Mouse (Mus musculus) heart, embryonic 12.5 days (tissue): ENCODE data around the gene Ap1m2. TPM values are rescaled to one million over a fixed set of nuclear protein-coding genes. Genes with fewer than 3 reads are reported as not detected.

Experiments
- polyA plus RNA-seq: library from polyadenylated mRNA; unstranded; fragments of >200 nt; fragmentation: Nextera tagmentation; extraction: Ambion mirVana; gene quantifications from 2 replicates; pipeline ENCODE4 v1.2.1, GENCODE M21; 2016

Ap1m2 gene
- polyA plus RNA-seq, 1 experiment from 2014 or later = 0.23 TPM

Other genes starting within 250 kb of the Ap1m2 start
- 1.0 and 1.1 TPM in 2 replicates for gene Zglp1, start 245.2 kb downstream of the Ap1m2 start, polyA plus RNA-seq
- 0.63 and 0.69 TPM in 2 replicates for gene Gm49373, start 239.2 kb downstream of the Ap1m2 start, polyA plus RNA-seq
- gene Fdx1l, start 238.7 kb downstream of the Ap1m2 start, polyA plus RNA-seq = 44.2 and 47.7 TPM in 2 replicates
- 1.8 and 2.0 TPM in 2 replicates for gene Gm38431, start 220.3 kb downstream of the Ap1m2 start, polyA plus RNA-seq
- 62.9 and 67.7 TPM in 2 replicates for gene Raver1, start 220.3 kb downstream of the Ap1m2 start, polyA plus RNA-seq
- gene Tyk2, start 181.1 kb downstream of the Ap1m2 start, polyA plus RNA-seq = 15.3 and 17.5 TPM in 2 replicates
- gene Cdc37, start 162.4 kb downstream of the Ap1m2 start, polyA plus RNA-seq = 232 and 241 TPM in 2 replicates
- 10.1 and 10.2 TPM in 2 replicates for gene Pde4a, start 146.6 kb downstream of the Ap1m2 start, polyA plus RNA-seq
- gene Keap1, start 73.0 kb downstream of the Ap1m2 start, polyA plus RNA-seq = 46.7 and 49.6 TPM in 2 replicates
- 0.10 and 0.19 TPM in 2 replicates for gene S1pr5, start 63.9 kb downstream of the Ap1m2 start, polyA plus RNA-seq
- gene Atg4d, start 47.0 kb downstream of the Ap1m2 start, polyA plus RNA-seq = 43.8 and 47.8 TPM in 2 replicates
- 11.9 and 13.6 TPM in 2 replicates for gene Kri1, start 24.4 kb downstream of the Ap1m2 start, polyA plus RNA-seq
- 88.5 and 89.2 TPM in 2 replicates for gene Cdkn2d, start 20.9 kb downstream of the Ap1m2 start, polyA plus RNA-seq
- gene Slc44a2, start 8.4 kb upstream of the Ap1m2 start, polyA plus RNA-seq = 69.1 and 73.6 TPM in 2 replicates
- 139 and 142 TPM in 2 replicates for gene Ilf3, start 55.5 kb upstream of the Ap1m2 start, polyA plus RNA-seq
- gene Qtrt1, start 99.5 kb upstream of the Ap1m2 start, polyA plus RNA-seq = 23.0 and 25.4 TPM in 2 replicates
- 83.8 and 87.2 TPM in 2 replicates for gene Dnm2, start 112.6 kb upstream of the Ap1m2 start, polyA plus RNA-seq
- 89.4 and 92.3 TPM in 2 replicates for gene Tmed1, start 197.9 kb upstream of the Ap1m2 start, polyA plus RNA-seq
- 1.4 and 1.6 TPM in 2 replicates for gene AB124611, start 213.8 kb upstream of the Ap1m2 start, polyA plus RNA-seq
- gene Carm1, start 234.6 kb upstream of the Ap1m2 start, polyA plus RNA-seq = 49.9 and 53.8 TPM in 2 replicates